ENCODE assay signal across 22 mouse cellular contexts in the genomic region with DNA sequence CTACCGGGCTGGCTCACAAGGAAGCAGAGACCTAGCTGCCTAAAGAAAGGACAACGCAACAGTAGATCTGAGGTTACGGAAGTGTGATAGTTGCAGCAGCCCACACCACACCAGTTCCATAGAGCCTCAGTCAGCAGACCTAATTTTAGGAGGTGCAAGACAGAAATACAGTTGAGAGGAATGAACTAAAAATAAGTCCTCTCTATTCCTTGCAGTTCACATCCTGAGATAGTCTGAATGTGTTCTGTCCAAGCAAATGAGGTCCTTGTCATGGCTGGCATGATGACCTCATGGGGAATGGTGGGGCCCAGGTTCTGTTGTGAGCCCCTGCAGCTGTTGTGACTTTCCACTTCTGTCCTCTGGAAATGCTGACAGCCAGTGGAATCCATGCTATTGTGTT. TPM values are rescaled to one million over a fixed set of nuclear protein-coding genes. Genes with fewer than 3 reads are reported as not detected.
A peak's percentile ranks its signal among the peaks of the same experiment; 100 is the strongest.
DNase-seq lines count a peak whose midpoint lies in the region; ATAC-seq and TF ChIP-seq lines count a peak whose summit lies in the region.
"Had no signal": no experiment of that assay in that cellular context is flagged by ENCODE, and none has a peak within 500 bp of the region (broad histone marks: within the 10 kb centered on the region; RNA-seq: fewer than 3 reads in every experiment).

No protein-coding gene starts in this region.

- no peaks in the 10 kb centered on the region for H3K9me3 ChIP-seq in lung, embryonic 16.5 days (ENCODE audit: control insufficient read depth, low read length)
- no peaks in the 10 kb centered on the region for H3K9me3 ChIP-seq in heart, embryonic 14.5 days (ENCODE audit: control insufficient read depth, low read length)
- no peaks in the 10 kb centered on the region for H3K9me3 ChIP-seq in intestine, embryonic 16.5 days (ENCODE audit: control insufficient read depth, low read length)
- H3K9me3 ChIP-seq: limb, embryonic 13.5 days; liver, embryonic 13.5 days had no signal

- ATAC-seq in lung, embryonic 16.5 days (ENCODE audit: low read depth): 0 out of 2 replicates have a peak, but pooled peaks have one; percentile 17
- ATAC-seq in heart, embryonic 14.5 days (ENCODE audit: insufficient number of reproducible peaks, insufficient read depth, low FRiP score, low read depth): peak; percentile 81
- no peak for ATAC-seq in intestine, embryonic 16.5 days
- ATAC-seq: activated CD4-positive, CD25-positive, alpha-beta regulatory T cell, adult 4 months; forebrain, embryonic 14.5 days; hindbrain, postnatal 0 days; intestine, postnatal 0 days; midbrain, embryonic 16.5 days had no signal

- H3K27ac ChIP-seq in heart, adult 2 months: peak overlapping the region; percentile 80
- H3K27ac ChIP-seq in lung, embryonic 16.5 days (ENCODE audit: low read length): no peak overlapping the region
- peak overlapping the region; percentile 90 to 98 for H3K27ac ChIP-seq in heart, embryonic 14.5 days (replicated peaks in 1 of 2; ENCODE audit: control insufficient read depth in 1 of 2, insufficient read depth in 1 of 2, low read depth in 2 of 2, low read length in 2 of 2)
- H3K27ac ChIP-seq in intestine, embryonic 16.5 days (ENCODE audit: low read length): no peak overlapping the region
- H3K27ac ChIP-seq: hindbrain, postnatal 0 days; limb, embryonic 13.5 days; liver, embryonic 13.5 days; macrophage had no signal

- TF ChIP-seq CTCF in heart, adult 2 months (IDR thresholded peaks at IDR 0.05): no peak

- H3K4me2 ChIP-seq in lung, embryonic 16.5 days (ENCODE audit: low read depth, low read length): no peak overlapping the region
- peak overlapping the region; percentile 35 for H3K4me2 ChIP-seq in heart, embryonic 14.5 days (ENCODE audit: low read length)
- H3K4me2 ChIP-seq in intestine, embryonic 16.5 days (ENCODE audit: low read depth, low read length): no peak overlapping the region
- H3K4me2 ChIP-seq: limb, embryonic 13.5 days; liver, embryonic 13.5 days had no signal

- peaks cover 7% of the 10 kb centered on the region for H3K36me3 ChIP-seq in heart, adult 2 months (ENCODE audit: control insufficient read depth, insufficient read depth, low read length)
- no peaks in the 10 kb centered on the region for H3K36me3 ChIP-seq in lung, embryonic 16.5 days (ENCODE audit: control insufficient read depth, insufficient read depth, low read length)
- no peaks in the 10 kb centered on the region for H3K36me3 ChIP-seq in heart, embryonic 14.5 days (ENCODE audit: control insufficient read depth, insufficient read depth, low read length)
- H3K36me3 ChIP-seq in intestine, embryonic 16.5 days (ENCODE audit: control insufficient read depth, insufficient read depth, low read length): no peaks in the 10 kb centered on the region
- H3K36me3 ChIP-seq: limb, embryonic 13.5 days; liver, embryonic 13.5 days had no signal

- no peak overlapping the region for H3K4me3 ChIP-seq in heart, adult 2 months
- no peak overlapping the region for H3K4me3 ChIP-seq in lung, embryonic 16.5 days (ENCODE audit: low read length)
- H3K4me3 ChIP-seq in heart, embryonic 14.5 days (ENCODE audit: control insufficient read depth in 1 of 2, insufficient read depth in 1 of 2, low read depth in 1 of 2, low read length in 2 of 2): no peak overlapping the region
- no peak overlapping the region for H3K4me3 ChIP-seq in intestine, embryonic 16.5 days (ENCODE audit: low read length)
- H3K4me3 ChIP-seq: limb, embryonic 13.5 days; liver, embryonic 13.5 days had no signal

- peaks cover 12% of the 10 kb centered on the region for H3K4me1 ChIP-seq in heart, adult 2 months (ENCODE audit: control insufficient read depth, insufficient read depth, low read length)
- peaks cover 6% of the 10 kb centered on the region; the same call in 1 of the 2 replicates for H3K4me1 ChIP-seq in lung, embryonic 16.5 days (replicated peaks; ENCODE audit: control insufficient read depth, insufficient read depth, low read length)
- H3K4me1 ChIP-seq in heart, embryonic 14.5 days (ENCODE audit: control insufficient read depth in 2 of 2, insufficient read depth in 2 of 2, low read length in 2 of 2): peaks cover 23 to 57% of the 10 kb centered on the region in 2 experiments
- peaks cover 9% of the 10 kb centered on the region; the same call in 1 of the 2 replicates for H3K4me1 ChIP-seq in intestine, embryonic 16.5 days (ENCODE audit: control insufficient read depth, insufficient read depth, low read length)
- H3K4me1 ChIP-seq: liver, embryonic 13.5 days had no signal

- WGBS in heart, adult 2 months: 30% methylated on average over 3 of the region's 3 CpGs
- 78% methylated on average over 3 of the region's 3 CpGs for WGBS in lung, embryonic 16.5 days
- WGBS in heart, embryonic 14.5 days: 20% methylated on average over 3 of the region's 3 CpGs
- WGBS in intestine, embryonic 16.5 days: 81% methylated on average over 3 of the region's 3 CpGs

- TF ChIP-seq POLR2A in heart, adult 2 months (IDR thresholded peaks at IDR 0.05; ENCODE audit: insufficient read depth, low read depth, low read length): no peak

- no peaks in the 10 kb centered on the region for H3K27me3 ChIP-seq in heart, adult 2 months (ENCODE audit: control insufficient read depth, insufficient read depth, low read length)
- no peaks in the 10 kb centered on the region for H3K27me3 ChIP-seq in lung, embryonic 16.5 days (ENCODE audit: control insufficient read depth, insufficient read depth, low read depth, low read length)
- H3K27me3 ChIP-seq in heart, embryonic 14.5 days (ENCODE audit: control insufficient read depth, insufficient read depth, low read length): no peaks in the 10 kb centered on the region
- H3K27me3 ChIP-seq in intestine, embryonic 16.5 days (replicated peaks; ENCODE audit: control insufficient read depth, insufficient read depth, low read length): no peaks in the 10 kb centered on the region
- H3K27me3 ChIP-seq: liver, embryonic 13.5 days had no signal

- DNase-seq in heart, adult 2 months: peak; percentile 23 to 27
- no peak for DNase-seq in heart, postnatal 25 days (ENCODE audit: low spot score)
- DNase-seq in lung, postnatal 10 days: no peak
- DNase-seq in adipocyte (ENCODE audit: low spot score): no peak
- DNase-seq: adrenal gland, postnatal 10 days; cerebellum, adult 8-10 months; kidney, postnatal 25 days; liver, embryonic 13.5 days; lung, adult 2 months; right cerebral cortex, adult 18-20 months; thymus, adult 2 months had no signal

- H3K9ac ChIP-seq in heart, adult 2 months (ENCODE audit: low read depth, low read length): peak overlapping the region; percentile 8
- H3K9ac ChIP-seq in lung, embryonic 16.5 days (ENCODE audit: low read length): no peak overlapping the region
- peak overlapping the region; percentile 35 for H3K9ac ChIP-seq in heart, embryonic 14.5 days (ENCODE audit: low read length)
- no peak overlapping the region for H3K9ac ChIP-seq in intestine, embryonic 16.5 days (ENCODE audit: low read depth, low read length)
- H3K9ac ChIP-seq: limb, embryonic 13.5 days; liver, embryonic 13.5 days had no signal

- intact Hi-C loops in heart, adult 2 months (cut with DNase I): no loop called here
- intact Hi-C loops in heart, postnatal 25 days (cut with DNase I): no loop called here

- TF ChIP-seq EP300 in heart, adult 2 months (IDR thresholded peaks at IDR 0.05; ENCODE audit: insufficient read depth, low read depth, low read length): peak; percentile 62; the same call in 1 of the 2 replicates

- H3K79me2 ChIP-seq in heart, adult 2 months (replicated peaks; ENCODE audit: control insufficient read depth, insufficient read depth, low read length): no peaks in the 10 kb centered on the region

RNA-seq across cellular contexts. Expression of gene Wipf3, which starts 38.0 kb away (rescaled TPM):
- total RNA-seq in heart, adult 2 months (2021): 10 to 100 TPM; 26.3 to 47.2 TPM
- polyA plus RNA-seq in heart, adult 2 months (2012; rRNA removed): 12.2 and 14.0 TPM in 2 replicates
- 10 to 100 TPM; 29.9 to 42.3 TPM for total RNA-seq in heart, postnatal 25 days (2021)
- polyA plus RNA-seq in lung, embryonic 16.5 days (2015; fragmentation: Nextera tagmentation; extraction: Ambion mirVana): 1.2 TPM in 2 replicates
- polyA plus RNA-seq in heart, embryonic 14.5 days (2014; fragmentation: Nextera tagmentation; extraction: Ambion mirVana): 6.5 and 6.9 TPM in 2 replicates
- polyA plus RNA-seq in intestine, embryonic 16.5 days (2015; fragmentation: Nextera tagmentation; extraction: Ambion mirVana): 1.7 and 1.8 TPM in 2 replicates
- total RNA-seq: MEL had no signal
- polyA plus RNA-seq: activated CD4-positive, CD25-positive, alpha-beta regulatory T cell, adult 4 months; macrophage had no signal

Comparison
In these comparisons a context has a peak if more than half of its experiments do, and no peak if none do; other contexts are left out.
1. DNase-seq: peak in heart, adult 2 months (2 of 2); none in heart, postnatal 25 days (single experiment), lung, postnatal 10 days (single experiment) and adipocyte (single experiment).
2. H3K27ac ChIP-seq: peak in heart, adult 2 months (single experiment) and heart, embryonic 14.5 days (2 of 2); none in lung, embryonic 16.5 days (single experiment) and intestine, embryonic 16.5 days (single experiment).
3. H3K9ac ChIP-seq: peak in heart, adult 2 months (single experiment) and heart, embryonic 14.5 days (single experiment); none in lung, embryonic 16.5 days (single experiment) and intestine, embryonic 16.5 days (single experiment).